Mouse (Mus musculus) kidney, adult 11 months (tissue): ENCODE results near the gene Hs3st6.

Experiments
- DNase-seq: peaks from one replicate; pipeline ENCODE4 v3.0.0; 2022

Gene Hs3st6

GRCm38 (mm10) chr17:24729067-24729466, 23.7 kb upstream of the Hs3st6 start:
- DNase-seq = no peak

GRCm38 (mm10) chr17:24730787-24731186, 22.0 kb upstream of the Hs3st6 start:
- no peak for DNase-seq

DNA sequence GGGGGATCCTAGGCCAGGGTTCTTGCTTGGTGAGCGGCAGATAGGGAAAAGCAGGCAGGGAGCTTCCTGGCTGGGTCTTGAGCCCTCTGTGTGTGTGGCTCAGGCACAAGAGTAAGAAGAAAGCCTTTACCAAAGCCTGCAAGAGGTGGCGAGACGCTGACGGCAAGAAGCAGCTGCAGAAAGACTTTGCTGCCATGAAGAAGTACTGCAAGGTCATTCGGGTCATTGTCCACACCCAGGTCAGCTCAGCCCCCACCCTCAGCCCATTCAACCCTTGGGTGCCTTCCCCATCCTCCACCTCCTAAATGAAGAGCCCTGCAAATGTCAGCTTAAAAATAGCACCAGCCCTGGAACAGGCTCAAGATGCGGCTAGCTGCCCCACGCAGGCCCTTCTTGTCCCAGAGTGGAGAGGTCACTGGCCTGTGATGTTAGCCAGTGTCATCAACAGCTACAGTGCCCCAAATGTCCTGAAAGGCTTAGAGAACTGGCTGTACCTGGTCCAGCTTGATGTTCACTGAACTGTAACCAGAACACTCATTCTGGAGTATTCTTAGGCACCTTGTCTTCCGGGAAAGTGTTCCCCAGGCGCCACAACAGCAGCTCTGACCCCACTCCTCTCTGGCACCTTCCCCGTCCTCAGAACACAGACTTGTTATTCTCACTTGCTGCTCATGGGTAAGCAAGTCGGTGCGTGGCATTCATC, 20.4 kb upstream of the Hs3st6 start:
- DNase-seq = no peak

DNA sequence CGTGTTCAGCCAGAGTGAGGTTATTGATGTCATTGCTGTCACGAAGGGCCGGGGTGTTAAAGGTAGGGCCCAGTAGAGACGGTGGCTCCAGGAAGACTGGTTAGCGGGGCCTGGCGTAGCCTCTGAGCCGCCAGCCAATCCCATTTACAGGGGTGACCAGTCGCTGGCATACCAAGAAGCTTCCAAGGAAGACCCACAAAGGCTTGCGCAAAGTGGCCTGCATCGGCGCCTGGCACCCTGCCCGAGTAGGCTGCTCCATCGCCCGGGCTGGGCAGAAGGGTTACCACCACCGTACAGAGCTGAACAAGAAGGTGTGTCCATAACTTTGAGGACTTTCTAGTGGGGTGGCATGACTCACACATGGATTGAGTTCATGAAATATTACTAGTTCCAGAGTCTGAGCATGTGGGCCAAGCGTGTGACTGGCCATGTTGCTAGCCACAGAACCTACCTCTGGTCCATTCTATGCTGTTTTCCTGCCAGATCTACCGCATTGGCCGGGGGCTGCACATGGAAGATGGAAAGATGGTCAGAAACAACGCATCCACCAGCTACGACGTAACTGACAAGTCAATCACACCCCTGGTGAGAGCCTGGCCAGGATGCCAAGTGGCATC, 19.2 kb upstream of the Hs3st6 start:
- no peak for DNase-seq

GRCm38 (mm10) chr17:24734513-24734912, 18.3 kb upstream of the Hs3st6 start:
- no peak for DNase-seq

DNA sequence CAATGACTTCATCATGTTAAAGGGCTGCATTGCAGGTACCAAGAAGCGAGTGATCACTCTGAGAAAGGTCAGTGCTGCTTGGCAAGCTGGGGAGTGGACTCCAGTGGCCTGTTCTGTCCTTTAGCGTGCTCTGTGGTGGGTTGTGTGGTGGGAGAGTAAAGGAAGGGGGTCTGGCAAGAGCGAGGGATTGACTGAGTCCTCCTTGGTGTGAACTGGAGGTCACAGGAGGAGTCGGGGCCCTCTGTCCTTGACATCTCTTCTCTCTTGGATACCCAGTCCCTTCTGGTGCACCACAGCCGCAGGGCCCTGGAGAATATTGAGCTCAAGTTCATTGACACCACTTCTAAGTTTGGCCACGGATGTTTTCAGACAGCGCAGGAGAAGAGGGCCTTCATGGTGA, 17.3 kb upstream of the Hs3st6 start:
- DNase-seq = no peak

DNA sequence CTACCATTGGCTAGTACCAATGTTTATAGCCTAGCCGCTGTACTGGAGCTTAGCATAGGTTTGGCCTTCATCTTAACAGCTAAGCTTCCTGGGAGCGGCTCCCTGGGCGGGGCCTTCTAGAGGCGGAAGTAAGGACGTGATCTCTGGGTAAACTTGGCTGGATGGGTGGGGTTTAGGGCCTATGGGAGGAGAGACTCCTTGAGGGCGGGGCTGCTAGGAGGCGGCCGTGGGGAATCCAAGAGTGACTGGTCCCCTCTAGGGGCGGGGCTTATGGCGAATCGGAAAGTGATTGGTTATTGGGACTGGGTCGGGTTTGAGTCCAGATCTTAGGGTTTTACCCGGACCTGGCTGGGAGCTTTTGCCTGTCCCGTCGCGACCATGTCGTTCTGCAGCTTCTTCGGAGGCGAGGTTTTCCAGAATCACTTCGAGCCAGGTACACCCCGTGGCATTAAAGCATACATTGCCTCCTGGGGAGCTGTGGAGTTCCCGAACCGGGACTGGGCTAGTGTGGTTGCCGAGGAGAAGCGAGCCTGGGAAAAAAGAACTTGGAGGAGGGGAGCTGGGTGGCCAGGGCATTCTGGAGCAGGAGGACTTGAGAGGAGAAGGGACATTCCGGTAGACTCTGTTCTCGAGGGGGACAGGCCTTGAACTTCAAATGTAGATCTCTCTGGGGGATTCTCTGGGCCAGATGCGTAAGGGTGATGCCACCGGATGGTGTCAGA, 16.3 kb upstream of the Hs3st6 start, which contains the start of gene Msrb1:
Msrb1 (plus strand) TSS at position 313 of the 722 bp plus-strand sequence.
- peak; percentile 99 for DNase-seq

DNA sequence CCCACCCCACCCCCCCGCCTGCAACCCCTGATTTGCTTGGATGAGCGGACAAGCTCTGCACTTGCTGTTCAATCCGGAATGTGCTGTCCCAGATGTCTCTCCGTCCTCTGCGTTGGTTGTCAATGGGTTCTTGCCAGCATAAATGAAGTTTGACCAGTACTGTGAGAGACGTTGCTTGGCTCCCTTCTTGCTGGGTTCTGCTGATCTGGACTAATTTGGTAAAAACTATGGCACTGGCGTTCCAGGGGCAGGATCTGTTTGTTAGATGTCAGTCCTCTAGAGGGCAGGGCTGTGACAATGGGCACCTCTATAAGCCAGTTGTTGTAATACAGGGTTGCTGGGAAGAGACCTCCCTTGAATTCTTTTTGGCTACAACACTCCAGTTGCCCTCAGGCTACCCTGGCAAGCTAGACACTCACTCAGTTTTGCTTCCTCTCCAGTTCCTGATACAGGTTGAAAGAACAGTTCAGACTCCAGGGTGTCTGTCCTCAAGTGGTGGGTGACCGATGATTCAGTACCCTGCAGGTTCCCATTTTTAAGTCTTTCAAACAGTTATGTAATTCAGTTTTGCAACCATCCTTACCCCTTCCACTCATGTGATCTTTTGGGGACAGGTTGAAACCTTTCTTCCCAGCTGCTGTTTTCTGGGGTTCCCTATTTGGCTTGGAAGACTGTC, 15.5 kb upstream of the Hs3st6 start:
- DNase-seq = peak; percentile 68

- peak; percentile 81 for DNase-seq
These were observed 14.6 kb upstream of the Hs3st6 start for GRCm38 (mm10) chr17:24738238-24738637.

DNA sequence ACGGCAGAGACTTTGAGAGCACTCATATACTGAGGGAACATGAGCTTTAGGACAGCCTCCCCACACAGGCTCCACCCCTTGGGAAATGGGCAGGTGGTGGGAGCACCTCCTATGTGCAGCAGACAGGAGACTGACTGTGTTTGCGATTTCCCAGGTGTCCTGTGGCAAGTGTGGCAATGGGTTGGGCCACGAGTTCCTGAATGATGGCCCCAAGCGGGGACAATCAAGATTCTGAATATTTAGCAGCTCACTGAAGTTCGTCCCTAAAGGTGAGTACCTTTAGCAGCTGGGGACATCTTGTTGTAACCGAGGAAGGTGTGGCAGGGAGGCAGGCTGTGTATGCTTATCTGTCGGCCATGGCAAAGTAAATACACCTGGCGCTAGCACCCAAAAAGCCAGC, 12.9 kb upstream of the Hs3st6 start:
- no peak for DNase-seq

GRCm38 (mm10) chr17:24742307-24742706, 10.5 kb upstream of the Hs3st6 start:
- no peak for DNase-seq

- DNase-seq = no peak
These were observed 8.9 kb upstream of the Hs3st6 start for GRCm38 (mm10) chr17:24743896-24744295.

DNA sequence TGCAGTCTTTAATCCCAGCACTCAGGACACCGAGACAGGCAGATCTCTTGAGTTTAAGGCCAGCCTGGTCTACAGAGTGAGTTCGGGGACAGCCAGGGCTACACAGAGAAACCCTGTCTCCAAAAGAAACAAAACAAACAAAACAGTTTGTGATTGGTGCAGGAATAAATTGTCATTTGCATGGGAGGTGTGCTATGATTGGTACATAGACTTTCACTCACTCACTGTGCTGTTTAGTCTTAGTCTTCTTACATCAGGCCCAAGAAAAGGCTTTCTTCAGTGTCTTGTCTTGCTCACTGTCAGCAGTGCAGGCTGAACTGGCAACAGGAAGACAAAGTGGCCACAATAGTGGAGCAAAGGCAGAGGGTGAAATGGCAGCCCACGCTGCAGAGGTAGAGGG, 8.4 kb upstream of the Hs3st6 start:
- no peak for DNase-seq

GRCm38 (mm10) chr17:24745526-24746497, 7.0 kb upstream of the Hs3st6 start:
- peak; percentile 75 for DNase-seq

DNA sequence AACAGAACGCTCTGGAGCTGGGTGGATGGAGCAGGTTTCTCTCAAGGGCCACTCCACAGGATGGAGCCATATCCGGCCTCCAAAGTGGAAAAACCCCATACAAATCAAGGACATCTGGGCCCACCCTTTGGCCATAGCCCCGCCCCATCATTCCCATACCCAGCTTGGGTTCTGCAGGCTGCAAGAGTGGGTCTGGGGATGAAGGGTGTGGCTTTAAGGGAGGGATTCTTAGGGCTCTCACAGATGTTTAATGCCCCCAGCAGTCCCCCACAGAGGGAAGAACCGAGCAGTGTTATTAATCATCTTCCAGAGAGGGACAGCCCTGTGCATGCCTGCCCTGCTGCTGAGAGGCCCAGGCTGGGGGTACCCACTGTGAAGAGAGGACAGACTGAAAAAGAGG, 5.8 kb upstream of the Hs3st6 start:
- no peak for DNase-seq

DNA sequence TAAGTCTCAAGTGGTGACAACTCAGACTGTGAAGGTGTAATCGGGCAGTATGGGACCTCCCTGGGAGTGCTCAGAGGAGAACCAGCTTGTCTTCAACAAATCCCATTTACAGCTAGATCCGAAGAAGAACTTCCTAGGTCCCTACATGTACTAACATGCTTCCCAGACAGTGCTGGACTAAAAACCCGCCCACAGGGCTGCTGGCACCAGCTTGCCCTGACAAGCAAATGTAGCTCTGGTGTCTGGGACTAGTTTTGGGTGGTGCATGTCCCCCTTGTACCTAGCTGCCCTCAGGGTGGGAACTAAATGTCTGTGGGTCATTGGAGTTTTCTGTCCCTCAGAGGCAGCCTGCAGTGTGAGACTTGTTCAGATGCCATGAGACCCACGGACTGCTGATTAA, 1.3 kb upstream of the Hs3st6 start:
- DNase-seq = no peak

GRCm38 (mm10) chr17:24757394-24757793, 4.6 kb downstream of the Hs3st6 start:
- DNase-seq = no peak

- DNase-seq = no peak
These were observed 8.3 kb downstream of the Hs3st6 start for GRCm38 (mm10) chr17:24761121-24761520.

GRCm38 (mm10) chr17:24765016-24765905, 12.5 kb downstream of the Hs3st6 start:
- no peak for DNase-seq

DNA sequence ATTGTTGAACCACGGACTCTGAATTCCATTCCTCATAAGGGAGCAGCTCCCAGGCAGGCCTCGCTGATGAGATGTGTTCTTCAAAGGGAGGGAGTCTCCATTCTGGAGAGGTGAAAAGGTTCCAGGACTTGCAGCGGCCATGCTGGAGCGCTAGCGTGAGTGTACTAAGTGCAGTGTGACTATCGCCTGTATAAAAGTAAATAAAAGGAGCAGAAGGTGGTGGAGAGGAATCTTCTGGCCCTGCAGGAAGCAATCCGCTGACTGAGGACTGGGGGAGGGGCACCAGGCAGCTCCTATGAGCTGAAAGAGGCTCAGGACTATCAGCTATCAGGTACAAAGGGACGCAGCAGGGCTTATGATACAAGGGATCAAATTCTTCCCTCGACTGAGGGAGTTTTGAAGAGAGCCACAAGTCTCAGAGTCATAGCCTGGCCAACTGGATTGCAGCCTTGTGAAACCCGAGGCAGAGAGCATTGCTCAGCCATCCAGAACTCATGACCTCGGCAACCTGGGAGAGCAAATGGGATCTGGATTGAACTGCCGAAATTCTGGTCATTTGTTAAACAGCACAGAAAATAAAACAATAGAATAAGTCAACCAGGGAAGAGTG, 13.6 kb downstream of the Hs3st6 start:
- peak; percentile 61 for DNase-seq

DNA sequence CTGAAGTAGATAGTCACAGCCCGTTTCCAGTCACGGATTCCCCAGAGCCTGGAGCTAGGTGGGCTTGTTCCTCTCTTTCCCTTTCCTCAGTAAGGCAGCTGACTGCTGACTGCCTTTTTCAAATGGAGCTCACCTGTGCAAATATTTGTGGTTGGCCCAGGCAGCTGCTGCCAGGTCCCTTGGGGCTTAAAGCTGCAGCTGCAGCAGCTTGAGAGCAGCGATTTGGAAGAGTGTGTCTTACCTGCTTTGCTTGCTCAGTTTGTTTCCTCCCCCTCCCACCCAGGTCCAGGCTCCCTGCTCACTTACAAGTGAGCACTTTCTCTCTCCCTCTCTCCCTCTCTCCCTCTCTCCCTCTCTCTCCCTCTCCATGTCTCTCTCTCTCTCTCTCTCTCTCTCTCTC, 16.4 kb downstream of the Hs3st6 start:
- DNase-seq = no peak
